Mouse (Mus musculus) cerebellum, postnatal 25 days (tissue): Measurements from ENCODE around the gene Myt1l.

ENCODE experiments used
- DNase-seq, 2 experiments: peaks; one replicate each; pipeline ENCODE4 v3.0.0; 2021; ENCODE audit warnings: mixed read lengths in 2 of 2

Myt1l gene

GRCm38 (mm10) chr12:29528031-29528771 lies at the start of gene Myt1l:
Gene Myt1l (plus strand): TSS chr12:29528384.
- DNase-seq, result peak; percentile 69 to 71

GRCm38 (mm10) chr12:29486424-29487035 lies 41.7 kb upstream of the Myt1l start:
- DNase-seq, result no peak

GRCm38 (mm10) chr12:29526236-29526644 lies 1.9 kb upstream of the Myt1l start:
- DNase-seq, result peak; percentile 75 to 79

- DNase-seq, result peak; percentile 85 to 89
Measured at GRCm38 (mm10) chr12:29527048-29527761, 979 bp upstream of the Myt1l start.

DNA sequence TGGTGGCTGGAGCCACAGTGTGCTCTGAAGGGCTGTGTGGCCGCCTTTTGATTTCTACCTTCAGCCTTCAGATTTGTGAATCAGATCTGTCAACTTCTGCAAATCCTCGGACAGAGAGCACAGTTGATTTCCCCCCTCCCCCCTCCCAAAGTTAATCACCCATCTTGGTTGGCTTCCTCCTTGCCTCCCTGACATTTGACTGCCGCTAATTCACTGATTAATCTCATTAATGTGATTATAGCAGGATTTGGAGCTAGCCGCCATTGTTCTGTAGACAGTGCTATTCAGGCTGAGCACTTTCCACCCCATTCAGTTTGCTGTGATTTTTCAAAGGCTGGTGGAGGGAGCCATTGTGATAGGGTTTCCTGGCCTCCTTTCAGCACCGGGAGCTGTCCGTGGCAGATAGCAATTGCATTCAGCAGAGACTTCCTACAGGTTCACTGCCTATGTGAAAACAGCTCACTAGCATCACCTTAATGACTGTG lies 2.1 kb downstream of the Myt1l start:
- DNase-seq, result peak; percentile 60 to 67

DNA sequence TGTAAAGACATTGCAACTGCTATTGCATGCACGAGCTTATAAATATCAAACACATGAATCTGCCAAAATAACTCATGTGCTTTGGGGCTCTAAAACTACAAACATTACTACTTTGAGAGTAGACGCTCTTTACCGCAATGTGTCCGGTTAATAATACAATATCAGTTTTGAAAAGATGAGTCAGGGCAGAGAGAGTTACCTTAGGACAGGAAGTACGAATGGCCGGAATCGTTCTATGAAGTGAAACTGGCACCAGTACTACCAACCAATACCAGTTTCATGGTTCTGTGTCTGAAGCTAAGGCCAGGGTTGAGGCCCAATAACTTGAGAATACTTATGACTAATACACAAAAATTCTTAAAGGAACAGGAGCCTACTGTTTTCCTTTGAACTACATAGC lies 2.6 kb downstream of the Myt1l start:
- no peak for DNase-seq

DNA sequence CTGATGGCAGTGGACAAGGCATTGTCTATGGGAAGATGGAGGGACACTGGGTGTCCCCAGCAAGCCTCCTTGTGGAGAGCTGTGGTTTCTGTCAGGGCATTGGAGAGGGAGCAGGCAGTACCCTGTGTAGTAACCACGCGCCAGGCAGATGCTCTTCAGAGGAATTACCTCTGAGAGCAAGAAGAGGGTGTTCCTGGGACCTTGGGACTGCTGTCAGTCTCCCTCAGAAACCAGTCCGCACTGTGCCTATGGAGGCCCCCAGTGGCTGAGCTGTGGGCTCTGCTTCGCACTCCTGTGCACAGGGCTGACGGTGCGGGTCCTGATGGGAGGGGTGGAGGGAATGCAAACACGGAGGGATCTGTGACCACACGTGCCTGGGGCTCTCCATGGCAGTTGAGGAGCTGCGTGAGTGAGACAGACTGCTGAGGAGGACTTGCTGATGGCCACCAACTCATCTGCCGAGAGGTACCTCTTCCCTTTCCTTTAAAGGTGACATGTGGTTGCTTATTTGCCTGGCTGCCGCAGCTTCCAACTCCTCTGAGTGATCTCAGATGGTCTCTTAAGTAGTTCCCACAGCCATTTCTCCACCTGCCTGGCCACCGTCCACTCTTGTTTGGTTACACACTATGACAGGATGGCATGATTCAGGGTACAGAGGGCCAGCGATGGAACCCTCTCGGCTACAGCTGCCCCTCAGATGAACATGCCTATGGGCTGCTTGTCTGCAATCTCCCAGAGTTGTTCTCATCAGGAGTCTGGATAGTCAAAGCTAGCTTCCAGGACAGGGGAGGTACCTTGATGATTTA lies 5.1 kb downstream of the Myt1l start:
- DNase-seq, result peak; percentile 73 to 74

- DNase-seq, result peak; percentile 57 to 66
Measured at GRCm38 (mm10) chr12:29534326-29534725, 6.1 kb downstream of the Myt1l start.

DNA sequence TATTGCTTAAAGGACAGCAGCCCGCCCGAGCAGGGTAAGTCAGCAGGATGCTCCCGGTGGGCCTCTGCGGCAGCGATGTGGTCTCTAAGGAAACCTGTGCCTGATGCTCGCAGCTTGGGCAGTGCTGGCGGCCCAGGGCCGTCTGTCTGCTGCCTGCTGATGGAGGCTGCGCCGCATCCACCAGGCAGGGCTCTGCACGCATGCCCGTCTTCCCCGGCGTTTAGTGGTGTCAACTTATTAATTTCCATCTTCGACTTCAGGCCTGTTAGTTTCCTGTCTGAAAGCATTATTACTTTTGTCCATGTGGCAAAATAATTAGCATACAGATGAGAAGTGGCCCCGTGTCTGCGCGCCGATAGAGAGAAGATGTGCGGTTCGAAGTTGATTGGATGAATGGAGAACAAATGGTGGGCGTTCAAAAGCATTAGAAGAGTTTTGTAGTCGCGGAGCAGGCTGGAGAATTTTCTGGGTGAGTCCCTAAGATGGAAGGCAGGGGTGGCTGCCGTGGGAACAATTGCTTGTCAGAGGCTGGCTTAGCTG lies 6.6 kb downstream of the Myt1l start:
- peak; percentile 78 to 81 for DNase-seq

DNA sequence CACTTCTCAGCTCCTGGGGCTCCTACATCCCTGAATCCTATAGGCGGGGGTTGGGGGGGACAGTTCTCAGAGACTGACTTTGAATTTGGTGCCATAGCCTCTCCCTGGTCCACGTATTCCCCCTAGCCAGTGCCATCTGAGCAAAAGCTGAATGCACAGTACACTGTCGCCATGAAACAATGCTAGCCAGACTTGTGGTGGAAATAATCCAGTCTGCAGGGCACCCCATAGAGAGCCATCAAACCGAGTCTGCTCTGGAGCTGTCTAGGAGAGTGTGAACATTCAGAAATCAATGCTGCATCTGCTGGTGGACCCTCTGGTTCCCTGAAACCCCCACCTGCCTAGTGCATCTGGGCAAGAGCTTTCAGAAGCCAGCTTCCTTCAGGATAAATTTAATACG lies 9.7 kb downstream of the Myt1l start:
- DNase-seq, result peak; percentile 61 to 63

- DNase-seq, result peak; percentile 66 to 67
Measured at GRCm38 (mm10) chr12:29538456-29538855, 10.3 kb downstream of the Myt1l start.

DNA sequence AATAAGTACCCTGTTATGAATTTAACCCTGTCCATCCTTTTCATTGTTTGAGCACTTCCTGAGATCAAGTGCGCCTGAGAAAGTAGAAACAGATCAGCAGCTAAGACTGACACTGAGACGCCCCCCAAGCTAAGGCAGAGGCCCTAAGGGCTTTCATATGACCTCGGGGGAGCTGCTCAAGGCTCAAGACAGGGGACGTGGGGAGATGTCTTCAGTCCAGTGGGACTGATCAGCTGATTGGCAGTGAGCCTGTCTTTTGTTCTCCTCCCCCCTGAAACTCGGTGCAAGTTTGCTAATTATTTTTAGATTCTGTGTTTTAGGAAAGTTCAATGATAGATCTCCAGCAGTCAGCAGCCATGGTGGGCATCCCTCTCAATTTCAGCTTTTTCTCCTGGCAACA lies 10.9 kb downstream of the Myt1l start:
- DNase-seq, result no peak

GRCm38 (mm10) chr12:29540741-29541140 lies 12.6 kb downstream of the Myt1l start:
- no peak for DNase-seq

- DNase-seq, result no peak
Measured at GRCm38 (mm10) chr12:29546073-29546472, 17.9 kb downstream of the Myt1l start.

- no peak for DNase-seq
Measured at GRCm38 (mm10) chr12:29547112-29547511, 18.9 kb downstream of the Myt1l start.

- DNase-seq, result peak; percentile 74 to 83
Measured at GRCm38 (mm10) chr12:29547755-29548154, 19.6 kb downstream of the Myt1l start.

GRCm38 (mm10) chr12:29553138-29553537 lies 25.0 kb downstream of the Myt1l start:
- DNase-seq, result no peak

DNA sequence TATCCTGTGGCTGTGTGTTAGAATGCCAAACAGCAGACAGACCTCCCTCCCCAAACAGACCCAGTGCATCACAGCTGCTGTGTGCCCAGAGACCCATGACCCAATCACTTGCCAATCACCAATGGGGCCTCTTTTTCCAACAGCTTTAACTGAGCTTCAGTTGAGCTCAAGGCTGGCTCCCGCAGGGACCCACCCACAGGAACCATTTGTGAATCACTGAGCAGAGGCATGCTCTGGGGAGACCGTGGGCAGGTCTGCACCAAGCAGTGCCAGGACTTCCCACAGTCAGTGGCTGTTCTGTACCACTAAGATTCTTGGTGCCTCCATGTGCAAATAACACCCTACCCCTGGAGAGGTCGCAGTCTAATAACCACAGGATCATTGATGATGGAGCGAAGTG lies 27.5 kb downstream of the Myt1l start:
- no peak for DNase-seq

- DNase-seq, result no peak
Measured at GRCm38 (mm10) chr12:29556408-29556807, 28.2 kb downstream of the Myt1l start.

DNA sequence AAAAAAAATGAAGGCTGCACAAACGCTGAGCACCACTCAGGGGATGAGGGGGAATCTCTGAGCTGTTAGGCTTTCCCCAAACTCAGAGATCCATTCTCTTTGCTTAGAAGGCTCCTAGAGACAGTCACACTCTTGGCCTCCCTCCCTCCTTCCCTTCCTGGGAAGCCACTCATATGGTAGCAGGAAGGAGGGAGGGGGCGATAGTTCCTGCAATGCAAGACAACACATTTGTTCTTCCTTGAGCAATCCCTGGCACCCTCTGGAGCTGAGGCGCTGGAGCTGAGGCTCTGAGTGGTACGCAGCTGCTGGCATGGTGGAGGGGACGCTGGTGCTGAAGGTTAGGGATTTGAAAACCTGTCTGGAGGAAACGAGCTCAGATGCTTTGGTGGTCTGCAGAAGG lies 28.7 kb downstream of the Myt1l start:
- DNase-seq, result no peak

GRCm38 (mm10) chr12:29559769-29560168 lies 31.6 kb downstream of the Myt1l start:
- DNase-seq, result no peak

GRCm38 (mm10) chr12:29561222-29561621 lies 33.0 kb downstream of the Myt1l start:
- peak in 1 of 2 experiments; percentile 59 for DNase-seq
